Mouse (Mus musculus) small intestine, adult 2 months (tissue): ENCODE data around the gene Tnnt1. TPM values are rescaled to one million over a fixed set of nuclear protein-coding genes. Genes with fewer than 3 reads are reported as not detected.
"Not testable (repeated sequence)": the region's sequence is repeated elsewhere in the genome, so short reads cannot be mapped to it uniquely, and the experiment has no call there.

Experiments
- H3K27ac ChIP-seq: fragments of 200-500 bp; 2 replicates; pipeline ENCODE4 v1.5.1; 2012; ENCODE audit warnings: low read depth, low read length, control low read depth, inconsistent platforms; ENCODE audit not compliant: insufficient read depth
- H3K27me3 ChIP-seq: fragments of 200-500 bp; 2 replicates; pipeline ENCODE4 v1.6.1; 2012; ENCODE audit warnings: mild to moderate bottlenecking, moderate library complexity, low read length, inconsistent platforms; ENCODE audit not compliant: control insufficient read depth, insufficient read depth
- H3K36me3 ChIP-seq: fragments of 200-500 bp; 2 replicates; pipeline ENCODE4 v1.6.1; 2012; ENCODE audit warnings: mild to moderate bottlenecking, low read length, control low read depth, inconsistent platforms; ENCODE audit not compliant: control insufficient read depth, insufficient read depth
- H3K4me1 ChIP-seq: fragments of 200-500 bp; 2 replicates; pipeline ENCODE4 v1.6.1; 2012; ENCODE audit warnings: low read length, inconsistent platforms, mixed read lengths; ENCODE audit not compliant: control insufficient read depth, insufficient read depth, insufficient read length
- H3K4me3 ChIP-seq: fragments of 200-500 bp; 2 replicates; pipeline ENCODE4 v1.5.1; 2012; ENCODE audit warnings: low read depth, mild to moderate bottlenecking, control low read depth, inconsistent platforms, low read length, moderate library complexity
- CTCF ChIP-seq: fragments of 200-500 bp; IDR thresholded peaks from 2 replicates; pipeline ENCODE4 v1.5.1; 2012; ENCODE audit warnings: low read depth, mild to moderate bottlenecking, control low read depth, inconsistent platforms, low read length, moderate library complexity, mixed read lengths; ENCODE audit not compliant: insufficient replicate concordance, insufficient read length; ENCODE audit errors: extremely low read depth
- POLR2A ChIP-seq: fragments of 200-500 bp; IDR thresholded peaks from 2 replicates; pipeline ENCODE4 v1.6.1; 2012; ENCODE audit warnings: low read depth, mild to moderate bottlenecking, control low read depth, inconsistent platforms, low read length, moderate library complexity
- WGBS: fragments of 180-500 bp; shearing (Covaris S2); methylation state at CpG from one replicate; pipeline ENCODE4 v1.1.7; 2018; 5-methylcytosine and 5-hydroxymethylcytosine counted together
- polyA plus RNA-seq: library from polyadenylated mRNA; depleted of rRNA; stranded (reverse); fragments of >200 nt; gene quantifications from 2 replicates; pipeline ENCODE4 v1.2.3, GENCODE M21; 2012

The Tnnt1 gene
- polyA plus RNA-seq, 1 experiment: 0.58 TPM

- TF ChIP-seq CTCF: no peak
- no peak for TF ChIP-seq POLR2A
- Histone ChIP-seq H3K4me3 (peak overlapping the region; percentile 7; the same call in 1 of the 2 replicates), H3K36me3 (no peaks in the 10 kb centered on the region), H3K4me1 (peaks cover 8% of the 10 kb centered on the region), H3K27me3 (no peaks in the 10 kb centered on the region), H3K27ac (no peak overlapping the region)
- 84% methylated on average over 18 of the region's 18 CpGs for WGBS
Measured at GRCm38 (mm10) chr7:4527302-4527689, 11.1 kb upstream of the Tnnt1 start.

GRCm38 (mm10) chr7:4526341-4527301 is 10.4 kb upstream of the Tnnt1 start:
- H3K27ac ChIP-seq: peak overlapping the region; percentile 27; the same call in 1 of the 2 replicates

DNA sequence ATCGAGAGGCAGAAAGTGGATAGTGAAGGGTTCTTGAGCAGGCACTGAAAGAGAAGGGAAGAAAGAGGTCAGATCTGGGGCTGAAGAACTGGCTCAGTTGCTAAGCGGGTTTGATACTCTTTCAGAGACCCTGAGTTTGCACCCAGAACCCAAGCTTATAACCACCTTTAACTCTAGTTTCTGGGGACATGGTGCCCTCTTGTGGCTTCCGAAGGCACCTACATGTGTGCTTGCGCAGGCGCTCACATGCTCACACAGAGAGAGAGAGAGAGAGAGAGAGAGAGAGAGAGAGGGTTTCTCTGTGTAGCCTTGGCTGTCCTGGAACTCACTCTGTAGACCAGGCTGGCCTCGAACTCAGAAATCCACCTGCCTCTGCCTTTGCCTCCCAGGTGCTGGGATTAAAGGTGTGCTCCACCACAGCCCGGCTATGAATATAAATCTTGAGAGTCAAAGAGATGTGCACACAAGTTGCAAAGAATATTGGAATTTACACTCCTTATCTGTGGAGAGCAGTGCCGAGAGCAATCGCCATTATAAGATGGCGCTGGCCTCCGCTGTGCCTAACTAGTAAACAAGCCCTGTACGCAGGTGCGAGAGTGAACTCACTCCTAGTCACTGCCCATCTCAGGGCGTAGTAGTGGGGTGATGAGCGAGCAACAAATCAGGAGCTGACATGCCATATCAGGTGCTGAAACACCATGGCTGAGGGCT is 8.2 kb upstream of the Tnnt1 start, which contains the start of gene Tnni3:
Gene Tnni3, minus strand, starts transcription at position 18 of the 711 bp plus-strand sequence.
- not testable (repeated sequence) for H3K4me3 ChIP-seq, H3K27me3 ChIP-seq, H3K4me1 ChIP-seq, H3K27ac ChIP-seq, H3K36me3 ChIP-seq
- TF ChIP-seq CTCF: peak; percentile 56; the same call in 1 of the 2 replicates
- WGBS: 53% methylated on average over 15 of the region's 15 CpGs

More at GRCm38 (mm10) chr7:4526341-4527301, 10.4 kb upstream of the Tnnt1 start:
- Histone ChIP-seq H3K27me3 (peaks cover 3% of the 10 kb centered on the region), H3K4me3 (peak overlapping the region; percentile 55), H3K36me3 (no peaks in the 10 kb centered on the region), H3K4me1 (peaks cover 6% of the 10 kb centered on the region; the same call in 1 of the 2 replicates)
- 26% methylated on average over 40 of the region's 40 CpGs for WGBS
- TF ChIP-seq CTCF (peak; percentile 74), POLR2A (no peak)

DNA sequence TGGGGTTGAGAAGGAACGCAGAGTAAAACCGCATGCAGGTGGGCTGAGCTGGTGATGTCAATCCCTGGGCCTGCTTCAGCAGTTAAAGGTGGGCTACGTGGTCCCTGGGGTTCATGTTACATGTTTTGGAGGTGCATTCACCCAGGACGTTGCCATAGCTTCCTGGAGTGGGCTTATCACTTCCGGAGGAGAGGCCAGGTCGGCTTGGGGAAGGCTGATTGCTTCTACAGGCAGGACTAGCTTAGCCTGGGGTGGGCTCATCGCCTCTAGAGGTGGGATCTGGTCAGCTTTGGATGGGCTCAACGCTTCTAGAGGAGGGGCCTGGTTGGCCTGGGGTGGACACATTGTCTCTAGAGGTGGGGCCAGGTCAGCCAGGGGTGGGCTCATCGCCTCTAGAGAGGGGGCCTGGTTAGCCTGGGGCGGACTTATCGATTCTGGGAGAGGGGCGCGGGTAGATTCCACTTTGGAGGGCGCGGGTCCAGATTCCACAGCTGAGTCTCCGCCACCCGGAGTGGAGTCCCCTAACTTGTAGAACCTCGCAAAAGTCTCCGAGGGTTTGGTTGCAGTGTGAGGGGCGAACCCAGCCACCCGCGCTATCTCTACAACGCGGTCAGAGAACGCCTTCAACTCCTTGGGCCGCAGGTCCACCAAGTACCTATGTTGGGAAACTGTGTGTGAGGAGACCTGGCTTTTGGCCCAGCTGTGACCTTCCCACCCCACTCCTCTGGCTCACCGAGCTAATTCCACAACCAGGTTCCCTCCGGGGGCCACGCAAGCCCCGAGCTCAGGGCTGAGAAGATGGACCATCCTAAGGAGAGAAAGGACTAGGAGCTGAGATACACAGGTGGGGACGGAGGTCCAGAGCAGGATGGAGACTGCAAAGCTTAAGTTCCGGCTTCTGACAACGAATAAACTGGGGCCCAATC is 7.3 kb upstream of the Tnnt1 start:
- TF ChIP-seq POLR2A (no peak), CTCF (no peak)
- Histone ChIP-seq H3K36me3 (no peaks in the 10 kb centered on the region), H3K27me3 (peaks cover 7% of the 10 kb centered on the region), H3K4me3 (no peak overlapping the region), H3K27ac (no peak overlapping the region), H3K4me1 (peaks cover 2% of the 10 kb centered on the region; the same call in 1 of the 2 replicates)
- WGBS: 88% methylated on average over 33 of the region's 33 CpGs

GRCm38 (mm10) chr7:4522292-4522691 is 6.1 kb upstream of the Tnnt1 start:
- TF ChIP-seq CTCF (no peak), POLR2A (no peak)
- Histone ChIP-seq H3K4me1 (peaks cover 2% of the 10 kb centered on the region; the same call in 1 of the 2 replicates), H3K36me3 (no peaks in the 10 kb centered on the region), H3K27me3 (peaks cover 7% of the 10 kb centered on the region), H3K27ac (no peak overlapping the region), H3K4me3 (no peak overlapping the region)
- 42% methylated on average over 6 of the region's 6 CpGs for WGBS

GRCm38 (mm10) chr7:4521231-4522003 is 5.2 kb upstream of the Tnnt1 start:
- TF ChIP-seq CTCF: no peak
- TF ChIP-seq POLR2A: no peak
- peaks cover 7% of the 10 kb centered on the region for H3K27me3 ChIP-seq
- 32% methylated on average over 32 of the region's 32 CpGs for WGBS
- H3K27ac ChIP-seq: no peak overlapping the region
- H3K4me1 ChIP-seq: no peaks in the 10 kb centered on the region
- no peaks in the 10 kb centered on the region for H3K36me3 ChIP-seq
- no peak overlapping the region for H3K4me3 ChIP-seq
